Mouse (Mus musculus) limb, embryonic 15.5 days (tissue): ENCODE data around the gene Gdf5. TPM values are rescaled to one million over a fixed set of nuclear protein-coding genes. Genes with fewer than 3 reads are reported as not detected.
A peak's percentile ranks its signal among the peaks of the same experiment; 100 is the strongest.

ENCODE experiments used
- ATAC-seq: fragments of 200-750 bp; cut with Nextera tagmentation; 2 replicates; pipeline ENCODE4 v1.8.0; 2017; ENCODE audit warnings: low read depth, moderate TSS enrichment; ENCODE audit not compliant: insufficient number of reproducible peaks, low FRiP score, low TSS enrichment
- H3K27ac ChIP-seq: fragments of 300-500 bp; sonication (generic); 2 replicates; pipeline ENCODE4 v1.5.1; 2015; ENCODE audit warnings: moderate library complexity, mild to moderate bottlenecking, inconsistent platforms
- H3K27me3 ChIP-seq: fragments of 300-500 bp; sonication (generic); 2 replicates; pipeline ENCODE4 v1.6.1; 2015; ENCODE audit warnings: inconsistent platforms
- H3K36me3 ChIP-seq: fragments of 300-500 bp; sonication (generic); 2 replicates; pipeline ENCODE4 v1.6.1; 2015; ENCODE audit warnings: inconsistent platforms
- H3K4me1 ChIP-seq: fragments of 300-500 bp; sonication (generic); 2 replicates; pipeline ENCODE4 v1.6.1; 2015; ENCODE audit warnings: inconsistent platforms
- H3K4me2 ChIP-seq: fragments of 300-500 bp; sonication (generic); 2 replicates; pipeline ENCODE4 v1.6.1; 2015; ENCODE audit warnings: mild to moderate bottlenecking, inconsistent platforms
- H3K4me3 ChIP-seq: fragments of 300-500 bp; sonication (generic); 2 replicates; pipeline ENCODE4 v1.5.1; 2015; ENCODE audit warnings: mild to moderate bottlenecking, inconsistent platforms
- H3K9ac ChIP-seq: fragments of 300-500 bp; sonication (generic); 2 replicates; pipeline ENCODE4 v1.6.1; 2015; ENCODE audit warnings: inconsistent platforms
- H3K9me3 ChIP-seq: fragments of 300-500 bp; sonication (generic); 2 replicates; pipeline ENCODE4 v1.6.1; 2016; ENCODE audit warnings: inconsistent platforms
- WGBS: fragments of 180-500 bp; shearing (Covaris S2); methylation state at CpG from one replicate; pipeline ENCODE4 v1.1.7; 2015; 5-methylcytosine and 5-hydroxymethylcytosine counted together
- polyA plus RNA-seq: library from polyadenylated mRNA; unstranded; fragments of >200 nt; fragmentation: Nextera tagmentation; extraction: Ambion mirVana; gene quantifications from 2 replicates; pipeline ENCODE4 v1.2.1, GENCODE M21; 2015

Gene Gdf5
- polyA plus RNA-seq = 44.7 and 60.7 TPM in 2 replicates

GRCm38 (mm10) chr2:155945124-155945523, at the start of gene Gdf5:
TSS of gene Gdf5 (minus strand) at chr2:155945367.
- Histone ChIP-seq H3K27me3 (no peaks in the 10 kb centered on the region), H3K9ac (peak within 1 kb of the TSS; percentile 26; the same call in 1 of the 2 replicates), H3K4me3 (peak within 1 kb of the TSS; percentile 36), H3K27ac (peak within 1 kb of the TSS; percentile 87), H3K4me1 (peaks cover 51% of the 10 kb centered on the region), H3K36me3 (no peaks in the 10 kb centered on the region), H3K4me2 (peak within 1 kb of the TSS; percentile 40), H3K9me3 (no peaks in the 10 kb centered on the region)
- WGBS = 9% methylated on average over 13 of the region's 13 CpGs
- ATAC-seq = peak; percentile 60; the same call in 1 of the 2 replicates

GRCm38 (mm10) chr2:155991863-155992321, 46.7 kb upstream of the Gdf5 start:
- Histone ChIP-seq H3K9ac (no peak overlapping the region), H3K36me3 (peaks cover 100% of the 10 kb centered on the region), H3K4me3 (no peak overlapping the region), H3K4me2 (no peak overlapping the region), H3K27ac (peak overlapping the region; percentile 22), H3K4me1 (no peaks in the 10 kb centered on the region), H3K9me3 (no peaks in the 10 kb centered on the region), H3K27me3 (no peaks in the 10 kb centered on the region)
- 74% methylated on average over 14 of the region's 14 CpGs for WGBS
- 0 out of 2 replicates have a peak, but pooled peaks have one; percentile 53 for ATAC-seq

GRCm38 (mm10) chr2:155991151-155991550, 46.0 kb upstream of the Gdf5 start:
- H3K36me3 ChIP-seq = peaks cover 100% of the 10 kb centered on the region
- H3K9me3 ChIP-seq = no peaks in the 10 kb centered on the region
- no peak for ATAC-seq
- H3K4me3 ChIP-seq = no peak overlapping the region
- WGBS = 89% methylated on average over 10 of the region's 10 CpGs
- no peak overlapping the region for H3K9ac ChIP-seq
- no peaks in the 10 kb centered on the region for H3K4me1 ChIP-seq
- H3K27ac ChIP-seq = no peak overlapping the region
- no peaks in the 10 kb centered on the region for H3K27me3 ChIP-seq
- H3K4me2 ChIP-seq = no peak overlapping the region

- 74% methylated on average over 4 of the region's 4 CpGs for WGBS
- peaks cover 100% of the 10 kb centered on the region for H3K36me3 ChIP-seq
- no peak for ATAC-seq
Observed at GRCm38 (mm10) chr2:155989085-155989484, 43.9 kb upstream of the Gdf5 start.

GRCm38 (mm10) chr2:155987131-155987530, 42.0 kb upstream of the Gdf5 start:
- H3K27ac ChIP-seq = no peak overlapping the region
- H3K4me2 ChIP-seq = no peak overlapping the region
- no peak overlapping the region for H3K9ac ChIP-seq
- no peaks in the 10 kb centered on the region for H3K27me3 ChIP-seq
- peaks cover 99% of the 10 kb centered on the region for H3K36me3 ChIP-seq
- ATAC-seq = no peak
- H3K4me1 ChIP-seq = no peaks in the 10 kb centered on the region
- H3K4me3 ChIP-seq = no peak overlapping the region
- WGBS = 98% methylated on average over 6 of the region's 6 CpGs
- H3K9me3 ChIP-seq = no peaks in the 10 kb centered on the region

More at GRCm38 (mm10) chr2:155989085-155989484, 43.9 kb upstream of the Gdf5 start:
- Histone ChIP-seq H3K4me2 (no peak overlapping the region), H3K4me3 (no peak overlapping the region), H3K27me3 (no peaks in the 10 kb centered on the region), H3K9ac (no peak overlapping the region), H3K4me1 (no peaks in the 10 kb centered on the region), H3K27ac (no peak overlapping the region), H3K9me3 (no peaks in the 10 kb centered on the region)

- Histone ChIP-seq H3K27ac (no peak overlapping the region), H3K27me3 (no peaks in the 10 kb centered on the region), H3K4me2 (no peak overlapping the region), H3K4me1 (no peaks in the 10 kb centered on the region), H3K36me3 (peaks cover 99% of the 10 kb centered on the region), H3K4me3 (no peak overlapping the region), H3K9me3 (no peaks in the 10 kb centered on the region), H3K9ac (no peak overlapping the region)
- ATAC-seq = no peak
- 84% methylated on average over 7 of the region's 7 CpGs for WGBS
Observed at GRCm38 (mm10) chr2:155985776-155986175, 40.6 kb upstream of the Gdf5 start.

GRCm38 (mm10) chr2:155979328-155979991, 34.3 kb upstream of the Gdf5 start:
- WGBS = 87% methylated on average over 5 of the region's 5 CpGs
- H3K9ac ChIP-seq = no peak overlapping the region
- H3K36me3 ChIP-seq = peaks cover 90% of the 10 kb centered on the region
- H3K4me2 ChIP-seq = no peak overlapping the region
- no peaks in the 10 kb centered on the region for H3K4me1 ChIP-seq
- ATAC-seq = no peak
- no peaks in the 10 kb centered on the region for H3K27me3 ChIP-seq
- H3K9me3 ChIP-seq = no peaks in the 10 kb centered on the region
- no peak overlapping the region for H3K4me3 ChIP-seq
- no peak overlapping the region for H3K27ac ChIP-seq

GRCm38 (mm10) chr2:155974087-155974731, 29.0 kb upstream of the Gdf5 start:
- Histone ChIP-seq H3K9me3 (no peaks in the 10 kb centered on the region), H3K9ac (no peak overlapping the region), H3K36me3 (peaks cover 85% of the 10 kb centered on the region), H3K4me1 (no peaks in the 10 kb centered on the region), H3K4me2 (no peak overlapping the region), H3K4me3 (no peak overlapping the region), H3K27ac (no peak overlapping the region), H3K27me3 (no peaks in the 10 kb centered on the region)
- ATAC-seq = no peak
- WGBS = 81% methylated on average over 14 of the region's 14 CpGs

GRCm38 (mm10) chr2:155973348-155973747, 28.2 kb upstream of the Gdf5 start:
- no peak overlapping the region for H3K4me3 ChIP-seq
- no peaks in the 10 kb centered on the region for H3K4me1 ChIP-seq
- WGBS = 83% methylated on average over 6 of the region's 6 CpGs
- no peak for ATAC-seq
- H3K36me3 ChIP-seq = peaks cover 86% of the 10 kb centered on the region
- no peak overlapping the region for H3K27ac ChIP-seq
- no peaks in the 10 kb centered on the region for H3K27me3 ChIP-seq
- no peak overlapping the region for H3K9ac ChIP-seq
- no peaks in the 10 kb centered on the region for H3K9me3 ChIP-seq
- H3K4me2 ChIP-seq = no peak overlapping the region

- H3K36me3 ChIP-seq = peaks cover 69% of the 10 kb centered on the region
- H3K9ac ChIP-seq = no peak overlapping the region
- H3K27ac ChIP-seq = no peak overlapping the region
- H3K27me3 ChIP-seq = no peaks in the 10 kb centered on the region
- H3K4me1 ChIP-seq = peaks cover 2% of the 10 kb centered on the region
- no peak for ATAC-seq
- no peak overlapping the region for H3K4me2 ChIP-seq
- 31% methylated on average over 1 of the region's 1 CpGs for WGBS
- H3K4me3 ChIP-seq = no peak overlapping the region
- H3K9me3 ChIP-seq = no peaks in the 10 kb centered on the region
Observed at GRCm38 (mm10) chr2:155962991-155963390, 17.8 kb upstream of the Gdf5 start.

- Histone ChIP-seq H3K36me3 (peaks cover 57% of the 10 kb centered on the region), H3K27ac (no peak overlapping the region), H3K4me2 (no peak overlapping the region), H3K9ac (no peak overlapping the region), H3K9me3 (no peaks in the 10 kb centered on the region), H3K27me3 (no peaks in the 10 kb centered on the region), H3K4me1 (peaks cover 7% of the 10 kb centered on the region), H3K4me3 (no peak overlapping the region)
- WGBS = 77% methylated on average over 10 of the region's 10 CpGs
- no peak for ATAC-seq
Observed at GRCm38 (mm10) chr2:155961862-155962261, 16.7 kb upstream of the Gdf5 start.

GRCm38 (mm10) chr2:155959981-155960380, 14.8 kb upstream of the Gdf5 start:
- no peak for ATAC-seq
- no peak overlapping the region for H3K9ac ChIP-seq
- WGBS = 84% methylated on average over 5 of the region's 5 CpGs
- peaks cover 7% of the 10 kb centered on the region for H3K4me1 ChIP-seq
- no peak overlapping the region for H3K4me2 ChIP-seq
- no peaks in the 10 kb centered on the region for H3K27me3 ChIP-seq
- H3K9me3 ChIP-seq = no peaks in the 10 kb centered on the region
- H3K36me3 ChIP-seq = peaks cover 40% of the 10 kb centered on the region
- H3K27ac ChIP-seq = no peak overlapping the region
- H3K4me3 ChIP-seq = no peak overlapping the region
